Mouse (Mus musculus) CD4-positive, CD25-positive, alpha-beta regulatory T cell, adult 2 months (primary cell): Measurements from ENCODE around the gene Dock9.

Experiments
- DNase-seq: peaks from one replicate; pipeline ENCODE4 v3.0.0-alpha.2; 2012; ENCODE audit warnings: low read depth, low spot score

The Dock9 gene

DNA sequence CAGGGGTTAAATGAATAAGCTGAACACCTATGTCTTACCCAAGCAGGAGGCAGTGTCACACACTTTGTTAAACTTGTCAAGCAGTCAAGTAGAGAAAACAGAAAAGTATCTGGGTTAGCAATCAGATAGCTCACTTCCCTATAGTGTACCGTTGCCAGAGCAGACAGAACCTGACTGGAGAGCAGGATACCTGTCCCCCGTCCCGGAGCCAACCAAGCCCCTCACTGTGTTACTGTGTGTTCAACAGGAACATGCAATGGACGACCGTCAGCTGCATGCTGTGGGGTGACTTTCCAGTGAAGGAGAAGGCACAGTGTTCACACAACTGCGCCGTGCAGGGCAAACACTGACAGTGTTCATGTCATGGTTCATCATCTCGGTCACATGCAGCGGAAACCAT is 205.3 kb downstream of the Dock9 start:
- no peak for DNase-seq

DNA sequence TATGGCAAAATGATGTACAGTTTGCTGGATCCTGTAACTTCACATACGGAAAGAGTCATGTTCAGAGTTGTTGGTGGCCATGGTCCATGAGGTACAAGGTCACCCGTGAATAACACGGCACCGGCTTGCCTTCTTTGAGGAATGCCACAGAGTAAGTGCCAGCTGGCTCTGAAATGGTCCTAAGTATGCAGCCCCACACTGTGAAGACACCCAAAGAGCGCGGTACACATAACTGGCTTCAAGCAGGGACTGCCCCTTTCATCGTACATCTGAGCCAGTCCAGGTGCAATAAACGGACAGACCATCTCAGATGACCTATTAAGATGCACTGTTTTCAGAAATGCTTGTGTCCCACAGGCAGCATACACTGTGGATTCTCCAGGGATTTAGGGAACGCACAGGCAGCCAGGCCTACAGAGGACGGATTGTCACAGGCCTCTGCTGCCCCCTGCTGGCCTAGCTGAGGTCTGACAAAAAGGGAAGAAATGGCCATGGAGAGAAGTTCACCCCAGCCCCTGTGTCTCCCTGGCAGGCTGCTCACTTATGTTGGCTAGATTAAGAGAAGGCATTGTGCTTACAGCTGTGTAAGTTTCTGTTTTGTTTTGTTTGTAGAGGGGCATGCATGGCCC is 208.4 kb downstream of the Dock9 start:
- peak; percentile 75 for DNase-seq

DNA sequence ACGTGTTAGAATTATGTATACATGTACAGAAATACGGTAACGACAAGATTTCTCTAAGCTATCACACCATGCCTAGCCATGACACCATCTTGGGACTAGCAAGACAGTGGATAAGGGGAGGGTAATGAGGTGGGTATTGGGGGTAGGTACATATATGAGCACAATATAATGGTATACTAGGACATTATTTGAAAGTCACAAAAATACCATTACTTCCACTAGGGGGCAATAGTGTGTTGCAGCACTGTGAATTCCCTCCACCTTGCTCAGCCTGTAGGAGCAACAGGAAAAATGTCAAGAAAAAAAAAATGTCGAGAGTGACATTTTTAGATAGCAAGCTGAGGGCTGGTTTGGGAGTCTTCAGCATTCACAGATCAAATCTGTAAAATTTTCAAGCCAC is 209.2 kb downstream of the Dock9 start:
- peak; percentile 64 for DNase-seq

DNA sequence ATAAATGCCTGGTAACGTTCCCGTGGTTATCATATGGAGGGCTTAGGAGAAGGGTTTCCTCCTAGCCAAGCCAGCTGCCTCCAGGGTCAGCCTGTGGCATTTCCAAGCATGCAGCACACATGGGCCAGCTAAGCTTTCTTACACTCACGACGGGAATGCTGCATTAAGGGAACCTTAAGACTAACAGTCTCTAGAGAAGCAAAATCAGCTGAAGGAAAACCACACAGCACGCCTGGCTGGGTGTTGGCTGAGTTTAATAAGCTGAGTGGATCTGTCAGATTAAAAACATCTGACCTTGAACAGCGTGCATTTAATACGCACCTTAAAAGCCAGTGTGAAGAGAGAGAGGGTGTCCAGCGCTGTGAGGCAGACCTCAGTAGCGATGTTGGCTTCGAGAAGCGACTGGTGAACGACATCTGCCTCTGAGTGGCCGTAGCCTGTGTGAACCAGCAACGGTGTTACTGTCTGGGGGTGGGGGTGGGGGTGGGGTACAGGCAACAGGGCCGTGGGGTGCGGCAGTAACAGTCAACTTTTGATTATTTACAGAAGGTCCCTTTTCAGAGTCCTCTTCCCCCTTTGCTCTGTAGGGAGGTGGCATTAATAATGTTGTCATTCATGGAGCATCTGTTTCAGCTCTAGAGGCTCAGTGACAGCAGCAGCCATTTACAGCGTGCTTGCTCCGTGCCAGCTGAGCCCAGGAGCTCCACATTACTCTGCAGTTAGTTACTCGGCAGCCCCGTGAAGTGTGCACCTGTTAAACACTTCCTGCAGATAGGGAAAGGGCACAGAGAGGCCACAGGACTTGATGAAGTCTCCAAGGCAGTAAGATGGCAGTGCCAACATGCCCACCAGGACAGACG is 211.5 kb downstream of the Dock9 start:
- DNase-seq, result no peak

DNA sequence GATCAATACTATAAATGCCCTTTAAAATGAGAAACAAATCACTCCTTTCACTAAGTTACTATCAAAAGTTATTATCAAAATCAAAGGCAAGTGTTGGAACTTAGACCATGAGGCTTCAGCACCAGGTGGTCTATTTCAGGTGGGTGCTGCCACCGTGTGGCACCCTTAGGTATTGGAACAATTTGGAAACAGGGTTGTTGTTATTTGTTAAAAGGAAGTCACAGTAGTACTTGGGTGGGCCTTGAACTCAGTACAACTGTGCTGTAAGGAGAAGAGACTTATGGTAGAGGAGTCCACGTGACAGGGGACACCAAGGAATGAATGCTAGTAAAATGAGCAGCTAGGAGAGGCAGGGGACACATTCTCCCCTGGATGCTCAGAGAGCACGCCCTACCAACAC is 218.6 kb downstream of the Dock9 start:
- peak; percentile 68 for DNase-seq

DNA sequence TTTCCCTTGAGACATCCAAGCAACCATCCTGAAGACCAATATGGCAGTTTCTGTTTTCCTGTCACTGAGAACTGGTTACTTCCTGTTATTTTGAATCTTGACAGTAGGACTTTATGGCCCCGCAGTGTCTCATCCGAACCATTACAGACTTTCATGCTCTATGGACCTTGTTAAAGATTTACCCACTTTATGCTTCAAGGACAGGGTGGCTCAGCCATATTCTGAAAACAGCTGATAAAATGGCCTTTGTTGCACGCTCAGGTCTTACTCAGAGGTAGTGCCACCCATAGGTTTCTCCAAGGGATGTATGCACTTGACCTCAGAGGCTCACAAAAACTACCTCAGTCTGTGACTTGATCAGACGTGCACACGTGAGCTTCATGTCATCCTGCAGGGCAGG is 224.2 kb downstream of the Dock9 start:
- no peak for DNase-seq

DNA sequence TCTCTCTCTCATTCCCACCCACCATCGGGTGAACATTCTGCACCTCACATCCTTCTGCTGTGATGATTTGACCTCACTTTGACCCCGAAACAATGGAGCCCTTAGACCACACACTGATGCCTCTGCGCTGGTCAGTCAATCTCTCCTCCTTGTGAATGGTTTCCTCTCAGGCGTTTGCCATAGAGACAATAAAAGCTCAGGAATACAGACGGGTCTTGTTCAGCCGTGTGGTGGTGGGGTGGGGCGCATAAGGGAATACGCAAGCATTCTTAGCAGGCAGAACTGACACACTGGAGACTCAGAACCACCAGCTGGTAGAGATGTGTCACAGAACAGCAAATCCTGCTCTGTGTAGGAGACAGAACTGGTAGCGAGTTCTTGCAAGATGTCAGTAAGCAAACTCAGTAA is 230.8 kb downstream of the Dock9 start:
- DNase-seq, result no peak

DNA sequence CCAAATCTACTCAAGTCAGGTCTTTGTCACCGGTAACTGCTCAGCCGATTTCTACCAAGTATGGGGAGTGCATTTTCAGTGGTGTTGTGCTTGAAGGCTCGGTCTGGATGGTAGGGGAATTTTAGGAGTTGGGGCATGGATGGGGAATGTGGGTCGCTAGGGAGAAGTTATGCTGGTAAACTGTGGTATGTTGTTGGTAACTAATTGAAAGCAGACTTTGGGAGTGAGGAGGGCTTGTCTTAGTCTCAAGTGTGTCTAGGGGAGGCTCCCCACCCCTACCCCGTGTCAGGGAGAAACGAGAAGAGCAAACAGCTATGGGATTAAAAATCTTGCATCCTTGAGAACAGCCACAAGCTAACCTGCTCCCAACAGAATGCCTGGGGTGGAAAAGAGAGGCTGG is 231.7 kb downstream of the Dock9 start:
- no peak for DNase-seq

DNA sequence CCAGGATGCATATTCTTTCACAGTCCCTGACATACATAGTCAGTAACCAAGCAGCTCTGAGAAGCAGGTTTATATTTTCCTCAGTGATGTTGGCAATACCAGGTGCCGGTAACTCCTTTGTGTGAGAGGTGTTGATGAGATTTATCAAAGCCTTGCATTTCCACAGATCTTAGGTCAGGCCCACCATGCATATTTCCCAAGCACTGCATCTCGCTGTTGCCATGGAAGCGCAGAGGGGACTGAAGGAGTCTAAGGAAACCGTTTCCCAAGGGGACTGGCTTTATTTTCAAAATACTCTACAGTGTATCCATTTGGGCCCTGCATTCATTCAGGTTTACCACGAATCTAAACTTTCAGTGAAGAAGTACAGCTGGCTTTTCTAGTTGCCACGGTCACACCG is 233.0 kb downstream of the Dock9 start:
- DNase-seq, result no peak

DNA sequence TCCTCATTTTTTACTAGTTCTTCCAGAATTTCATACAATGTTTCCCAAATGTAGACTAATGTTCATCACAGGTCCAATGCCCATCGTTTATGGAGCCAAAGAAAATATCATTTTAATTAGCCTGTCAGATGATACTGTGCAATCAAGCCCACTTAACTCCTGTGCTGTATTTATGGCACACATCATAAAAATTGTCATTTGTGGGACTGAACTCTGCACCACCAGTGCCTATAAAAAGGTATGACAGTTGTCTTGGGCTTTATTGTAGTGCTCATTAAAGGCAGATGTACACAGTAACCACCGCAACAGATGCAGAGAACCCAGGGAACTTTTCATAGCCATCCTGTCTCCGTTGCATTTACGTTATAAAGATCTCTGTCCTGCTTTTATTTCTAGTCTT is 233.7 kb downstream of the Dock9 start:
- no peak for DNase-seq

DNA sequence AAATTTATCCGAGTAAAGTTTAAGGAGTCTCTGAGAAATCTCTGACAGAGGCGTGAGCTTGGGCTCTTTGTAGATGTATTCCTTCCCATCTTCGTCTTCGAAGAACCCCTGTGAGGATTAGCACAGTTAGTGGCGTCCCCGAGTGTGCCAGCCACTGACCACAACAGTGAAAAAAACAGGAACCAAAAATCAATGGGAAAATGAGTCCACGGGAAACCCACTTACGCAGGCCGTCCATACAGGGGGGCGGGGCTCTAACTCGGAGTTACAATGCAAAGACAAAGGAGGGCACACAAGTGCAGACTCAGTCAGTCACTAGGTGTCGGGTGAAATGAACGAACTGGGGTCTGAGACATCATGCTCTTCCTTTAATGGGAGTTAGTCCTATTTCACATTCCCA is 238.6 kb downstream of the Dock9 start:
- no peak for DNase-seq

DNA sequence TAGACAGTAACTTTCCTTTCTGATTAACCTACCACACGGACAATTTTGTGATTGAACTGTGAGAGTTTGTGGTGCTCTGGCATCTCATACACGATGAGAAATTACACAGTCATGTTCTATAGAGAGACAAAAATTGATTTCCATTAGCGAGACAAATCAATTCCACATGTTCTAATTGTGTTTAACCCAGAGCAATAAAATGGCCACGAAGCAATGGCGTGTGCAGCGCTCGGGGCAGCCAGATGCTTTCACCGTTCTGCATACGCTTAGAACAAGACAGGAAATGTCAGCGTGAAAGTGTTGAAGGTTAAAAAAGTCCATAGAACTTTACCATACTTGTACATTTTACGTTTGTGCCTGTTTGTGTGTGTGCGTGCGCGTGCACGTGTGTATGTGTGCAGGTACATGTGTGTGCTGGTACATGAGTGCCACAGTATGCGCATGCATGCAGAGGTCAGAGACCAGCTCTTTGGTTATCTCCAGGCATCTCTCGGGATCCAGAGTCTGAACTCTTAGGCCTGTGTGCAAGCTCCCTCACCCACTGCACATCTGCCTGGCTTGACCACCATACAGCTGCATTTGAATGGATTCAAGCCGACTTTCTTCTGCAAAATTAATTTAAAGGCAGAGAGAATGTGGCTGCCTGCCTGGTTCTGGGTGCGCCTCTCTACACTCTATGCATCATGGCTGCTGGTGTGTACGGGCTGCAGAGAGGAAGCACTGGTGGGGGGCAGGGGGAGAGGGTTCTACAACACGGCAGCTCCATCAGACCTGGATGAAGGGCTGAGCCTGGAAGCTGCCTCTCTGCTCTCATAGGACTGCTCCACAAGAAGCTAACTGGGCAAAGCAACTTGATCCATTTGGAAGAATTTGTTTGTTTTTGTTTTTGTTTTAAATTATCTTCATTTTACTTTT is 241.0 kb downstream of the Dock9 start:
- DNase-seq, result no peak

DNA sequence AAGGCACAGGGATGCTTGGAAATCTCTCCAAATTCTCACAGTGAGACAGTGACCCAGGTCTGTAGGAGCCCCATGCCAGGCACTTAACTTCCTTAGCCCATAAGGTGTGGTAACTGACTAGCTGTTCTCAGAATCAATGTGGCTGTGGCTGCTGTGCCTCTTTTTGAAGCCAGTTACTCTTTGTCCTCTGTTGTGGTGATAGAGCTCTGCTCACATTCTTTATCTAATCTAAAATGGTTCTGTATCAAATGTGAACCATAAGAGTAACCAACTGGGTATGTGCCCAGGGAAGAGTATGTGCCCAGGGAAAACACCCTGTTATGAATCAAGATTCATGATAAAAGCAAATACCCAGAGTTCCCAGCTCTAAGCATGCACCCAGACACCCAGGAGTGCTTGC is 243.9 kb downstream of the Dock9 start:
- peak; percentile 9 for DNase-seq

DNA sequence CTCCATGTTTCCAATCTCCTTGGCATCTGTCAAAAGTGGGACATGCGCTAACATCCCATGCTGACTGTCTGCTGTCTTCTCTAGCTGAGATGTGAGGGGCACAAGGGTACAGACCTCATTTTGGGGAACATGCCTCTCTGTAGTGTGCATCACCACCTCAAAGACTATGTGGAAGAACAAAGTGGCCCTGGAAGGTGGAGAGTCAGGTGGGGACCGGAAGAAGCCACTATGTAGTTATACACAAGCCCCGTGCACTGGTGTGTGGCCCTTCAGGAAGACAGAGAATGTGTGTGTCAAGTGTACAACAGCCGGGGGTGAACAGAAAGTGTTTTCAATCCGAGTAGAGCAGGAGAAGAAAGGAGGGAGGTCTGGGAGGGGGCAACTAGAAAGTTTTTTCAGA is 245.1 kb downstream of the Dock9 start:
- peak; percentile 5 for DNase-seq

DNA sequence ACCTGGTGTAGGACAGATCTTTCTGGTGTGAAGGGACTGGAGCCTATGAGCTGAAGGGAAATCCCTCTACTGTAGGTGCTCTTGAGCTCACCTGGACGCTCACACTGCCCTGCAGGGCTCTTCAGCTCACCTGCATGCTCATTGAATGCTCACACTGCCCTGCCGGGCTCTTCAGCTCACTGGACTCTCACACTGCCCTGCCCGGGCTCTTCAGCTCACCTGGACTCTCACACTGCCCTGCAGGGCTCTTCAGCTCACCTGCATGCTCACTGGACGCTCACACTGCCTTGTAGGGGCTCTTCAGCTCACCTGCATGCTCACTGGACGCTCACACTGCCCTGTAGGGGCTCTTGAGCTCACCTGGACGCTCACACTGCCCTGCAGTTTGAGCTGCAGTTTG is 247.8 kb downstream of the Dock9 start:
- DNase-seq, result no peak

DNA sequence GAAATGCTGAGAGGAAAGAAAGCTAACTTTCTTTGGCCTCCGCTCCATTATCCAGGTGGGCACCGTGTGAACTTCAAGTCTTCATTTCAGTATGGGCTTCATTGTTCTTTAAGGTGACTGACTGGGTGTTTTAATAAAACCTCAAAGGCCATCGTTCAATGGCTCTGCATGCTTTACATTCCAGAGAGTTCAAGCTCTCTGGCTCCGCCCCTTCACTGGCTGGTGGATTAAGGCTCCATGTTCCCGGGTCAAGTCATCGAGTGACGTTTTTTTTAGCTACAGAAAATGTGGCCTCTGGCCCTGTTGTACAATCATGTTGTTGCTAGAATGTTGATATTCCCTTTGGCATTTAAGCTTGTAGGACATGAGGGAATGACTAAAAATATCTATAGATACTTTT is 249.9 kb downstream of the Dock9 start:
- no peak for DNase-seq

DNA sequence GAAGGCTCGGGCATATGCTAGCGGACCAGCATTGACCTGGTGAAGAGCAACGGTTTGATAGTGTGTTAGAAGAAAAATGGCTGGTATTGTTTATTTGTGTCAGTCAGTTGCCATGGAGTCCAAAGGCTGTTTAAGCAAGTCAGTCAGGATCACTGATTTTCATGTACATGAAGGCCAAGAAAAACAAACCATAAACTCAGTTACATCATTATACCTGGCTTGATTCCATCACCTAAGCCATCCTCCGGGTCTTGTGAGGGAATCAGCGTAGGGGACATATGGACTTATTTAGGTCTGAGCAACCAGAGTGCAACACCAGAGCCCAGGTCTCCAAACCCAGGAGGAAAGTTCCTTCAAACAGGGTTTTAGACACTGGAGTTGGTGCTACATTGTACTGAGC is 251.0 kb downstream of the Dock9 start:
- no peak for DNase-seq

DNA sequence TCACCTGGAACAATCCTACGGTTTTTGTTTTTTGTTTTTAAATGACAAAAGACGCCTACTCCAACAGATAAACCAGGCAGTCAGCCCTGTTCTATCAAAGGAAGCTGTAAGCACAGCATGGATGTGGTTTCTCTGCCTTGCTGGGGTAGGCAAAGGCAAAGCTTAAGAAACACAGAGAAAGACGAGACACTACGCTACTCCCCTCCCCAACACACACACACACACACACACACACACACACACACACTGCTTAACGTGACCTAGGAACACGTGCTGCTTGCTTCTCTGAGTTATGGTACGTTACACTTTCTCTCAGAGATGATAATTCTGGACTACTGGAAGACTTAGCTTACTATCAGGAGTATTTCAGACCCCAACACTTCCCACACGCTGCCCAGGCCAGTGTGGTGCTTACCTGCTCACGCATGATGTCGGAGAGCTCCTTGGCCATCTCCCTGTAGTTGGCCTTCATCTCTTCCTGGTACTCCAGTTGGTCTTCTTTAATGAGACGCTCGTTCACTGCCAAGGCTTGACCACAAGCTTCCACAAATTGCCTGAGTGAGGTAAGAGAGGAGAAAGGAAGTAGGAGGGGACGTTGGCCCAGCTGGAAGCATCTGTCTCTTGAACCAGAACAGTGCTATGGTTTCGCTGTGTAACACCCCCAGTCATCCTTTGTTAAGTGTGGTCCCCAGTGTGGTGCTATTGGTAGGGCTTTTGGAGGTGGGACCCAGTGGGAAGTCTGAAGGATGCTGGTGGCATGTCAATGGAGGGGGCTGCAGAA is 251.9 kb downstream of the Dock9 start:
- DNase-seq, result peak; percentile 4

DNA sequence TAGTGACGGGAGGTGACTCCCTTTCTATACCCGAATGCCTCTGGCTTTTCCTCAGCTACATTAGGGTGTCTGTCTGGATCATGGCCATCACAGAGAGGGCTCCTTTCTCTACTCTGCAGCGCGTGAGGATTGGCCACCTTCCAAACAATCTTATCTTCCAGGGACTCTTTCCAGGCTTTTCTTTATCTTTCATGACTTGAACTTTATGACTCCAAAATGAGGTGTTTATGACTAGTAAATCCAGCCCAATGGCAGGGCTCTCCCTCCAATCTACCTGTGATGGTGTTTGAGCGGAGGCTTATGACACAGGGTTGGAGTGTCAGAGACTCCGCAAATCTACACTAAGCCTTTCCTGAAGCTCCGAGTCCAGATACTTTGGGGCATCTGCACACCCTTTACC is 256.4 kb downstream of the Dock9 start:
- no peak for DNase-seq

DNA sequence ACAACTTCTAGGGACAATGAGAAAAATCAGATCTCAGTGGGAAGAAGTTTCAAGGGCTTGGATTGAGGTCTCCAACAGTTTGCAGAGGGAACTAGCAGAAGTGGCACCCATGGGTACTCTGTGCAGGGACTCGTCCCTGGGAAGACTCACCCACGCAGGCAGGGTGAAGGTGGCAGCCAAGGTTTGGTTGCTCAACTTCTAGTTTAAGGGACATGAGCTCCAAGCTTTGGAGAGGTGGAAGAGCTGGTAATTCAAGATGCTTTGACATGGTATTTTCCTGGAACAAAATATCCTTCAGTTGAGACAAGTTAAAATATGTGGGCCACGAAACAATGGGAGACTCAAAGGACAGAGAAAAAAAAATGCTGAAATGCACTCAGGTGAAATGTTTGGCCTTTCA is 263.1 kb downstream of the Dock9 start:
- no peak for DNase-seq

DNA sequence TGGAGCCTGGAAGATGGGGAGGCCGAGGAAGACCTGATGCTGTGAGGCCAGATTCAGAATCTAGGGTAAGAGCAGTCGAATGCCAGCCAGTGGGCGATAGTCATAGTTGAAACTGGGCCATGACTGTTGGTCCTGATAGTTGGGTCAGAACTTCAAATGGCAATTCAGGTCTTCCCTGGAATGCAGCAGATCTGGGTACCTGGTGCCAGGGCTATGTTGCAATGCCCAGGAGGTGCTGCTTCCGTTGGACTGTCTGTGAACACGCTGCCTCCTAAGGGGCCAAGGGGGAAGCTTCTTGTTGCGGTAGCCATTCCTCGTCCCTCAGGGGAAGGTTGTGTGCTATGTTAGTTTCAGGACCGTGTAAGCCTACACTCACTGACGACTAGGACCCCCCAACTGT is 266.8 kb downstream of the Dock9 start:
- DNase-seq, result no peak

DNA sequence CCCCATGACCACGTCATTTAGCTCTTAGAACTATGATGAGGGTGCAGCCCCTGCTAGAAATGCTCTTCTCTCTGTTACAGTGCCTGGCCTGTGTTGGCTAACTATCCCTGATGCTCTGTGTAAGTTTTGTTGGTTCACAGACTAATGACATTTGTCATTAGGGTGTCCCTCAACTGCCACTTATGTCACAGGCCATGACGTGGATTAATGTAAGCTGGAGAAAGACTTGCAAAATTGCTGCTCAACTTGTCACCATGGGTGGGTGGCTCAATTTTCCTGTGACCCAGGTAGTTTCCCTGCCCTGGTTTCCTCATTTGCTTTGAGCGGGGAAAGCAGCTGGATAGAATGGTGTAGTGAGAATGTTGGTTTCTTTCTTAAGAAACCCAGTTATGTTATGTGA is 269.8 kb downstream of the Dock9 start:
- no peak for DNase-seq
